Mouse (Mus musculus): ENCODE results near the gene Pros1. TPM values are rescaled to one million over a fixed set of nuclear protein-coding genes. Genes with fewer than 3 reads are reported as not detected.

The Pros1 gene
- total RNA-seq (2012; rRNA removed): 37.6 and 55.7 TPM in 2 replicates

- DNase-seq (ENCODE audit: low read depth, low spot score): no peak
- in situ Hi-C loops (cut with MboI; ENCODE audit: low sequenced_read_pairs in 2 of 2, unreplicated experiment in 2 of 2): no loop called here
- peak within 1 kb of the TSS; percentile 76 to 94 for H3K4me3 ChIP-seq (ENCODE audit: insufficient read depth in 1 of 2, low read depth in 1 of 2, low read length in 2 of 2, poor library complexity in 1 of 2, severe bottlenecking in 1 of 2)
- H3K9me3 ChIP-seq (ENCODE audit: control insufficient read depth, insufficient read depth, low read depth, low read length): no peaks in the 10 kb centered on the region
- H3K4me1 ChIP-seq (ENCODE audit: control insufficient read depth in 2 of 2, insufficient read depth in 2 of 2, low read length in 2 of 2, poor library complexity in 1 of 2): peaks cover 0 to 6% of the 10 kb centered on the region in 2 experiments; a peak in 1 of 4 replicates
- no peaks in the 10 kb centered on the region for H3K36me3 ChIP-seq (ENCODE audit: control insufficient read depth, insufficient read depth, low read length, poor library complexity, severe bottlenecking)
- peak within 1 kb of the TSS; percentile 84 for H3K9ac ChIP-seq (ENCODE audit: insufficient read depth, low read depth, low read length, poor library complexity, severe bottlenecking)
- no peak for TF ChIP-seq HCFC1 (IDR thresholded peaks at IDR 0.05; ENCODE audit: borderline replicate concordance, insufficient read depth, low read length)
- TF ChIP-seq ZNF384 (IDR thresholded peaks at IDR 0.05; ENCODE audit: low read depth, low read length): no peak
- no peak for TF ChIP-seq ZC3H11A (IDR thresholded peaks at IDR 0.05; ENCODE audit: borderline replicate concordance, low read depth, low read length)
- TF ChIP-seq MAFK (IDR thresholded peaks at IDR 0.05; ENCODE audit: insufficient read depth, low read depth, low read length): no peak
- no peak for TF ChIP-seq CHD2 (IDR thresholded peaks at IDR 0.05; ENCODE audit: low read depth, low read length)
- no peak within 1 kb of the TSS for H3K27ac ChIP-seq (ENCODE audit: insufficient read depth, low read depth, low read length, poor library complexity, severe bottlenecking)
Measured at GRCm38 (mm10) chr16:62854191-62855068, at the start of gene Pros1. Gene Pros1 (plus strand): TSS chr16:62854307.

GRCm38 (mm10) chr16:62804621-62805020, 49.5 kb upstream of the Pros1 start:
- H3K4me1 ChIP-seq (ENCODE audit: control insufficient read depth in 2 of 2, insufficient read depth in 2 of 2, low read length in 2 of 2, poor library complexity in 1 of 2): peaks cover 0 to 7% of the 10 kb centered on the region in 2 experiments; a peak in 1 of 4 replicates
- TF ChIP-seq HCFC1 (IDR thresholded peaks at IDR 0.05; ENCODE audit: borderline replicate concordance, insufficient read depth, low read length) (no peak), CHD2 (IDR thresholded peaks at IDR 0.05; ENCODE audit: low read depth, low read length) (no peak)
- H3K9ac ChIP-seq (ENCODE audit: insufficient read depth, low read depth, low read length, poor library complexity, severe bottlenecking): no peak overlapping the region
- in situ Hi-C loops (cut with MboI; ENCODE audit: low sequenced_read_pairs in 2 of 2, unreplicated experiment in 2 of 2): no loop called here
- no peak overlapping the region for H3K4me3 ChIP-seq (ENCODE audit: insufficient read depth in 1 of 2, low read depth in 1 of 2, low read length in 2 of 2, poor library complexity in 1 of 2, severe bottlenecking in 1 of 2)
- DNase-seq (ENCODE audit: low read depth, low spot score): no peak
- no peaks in the 10 kb centered on the region for H3K9me3 ChIP-seq (ENCODE audit: control insufficient read depth, insufficient read depth, low read depth, low read length)
- H3K27ac ChIP-seq (ENCODE audit: insufficient read depth, low read depth, low read length, poor library complexity, severe bottlenecking): no peak overlapping the region
- H3K36me3 ChIP-seq (ENCODE audit: control insufficient read depth, insufficient read depth, low read length, poor library complexity, severe bottlenecking): no peaks in the 10 kb centered on the region; the same call in 1 of the 2 replicates

DNA sequence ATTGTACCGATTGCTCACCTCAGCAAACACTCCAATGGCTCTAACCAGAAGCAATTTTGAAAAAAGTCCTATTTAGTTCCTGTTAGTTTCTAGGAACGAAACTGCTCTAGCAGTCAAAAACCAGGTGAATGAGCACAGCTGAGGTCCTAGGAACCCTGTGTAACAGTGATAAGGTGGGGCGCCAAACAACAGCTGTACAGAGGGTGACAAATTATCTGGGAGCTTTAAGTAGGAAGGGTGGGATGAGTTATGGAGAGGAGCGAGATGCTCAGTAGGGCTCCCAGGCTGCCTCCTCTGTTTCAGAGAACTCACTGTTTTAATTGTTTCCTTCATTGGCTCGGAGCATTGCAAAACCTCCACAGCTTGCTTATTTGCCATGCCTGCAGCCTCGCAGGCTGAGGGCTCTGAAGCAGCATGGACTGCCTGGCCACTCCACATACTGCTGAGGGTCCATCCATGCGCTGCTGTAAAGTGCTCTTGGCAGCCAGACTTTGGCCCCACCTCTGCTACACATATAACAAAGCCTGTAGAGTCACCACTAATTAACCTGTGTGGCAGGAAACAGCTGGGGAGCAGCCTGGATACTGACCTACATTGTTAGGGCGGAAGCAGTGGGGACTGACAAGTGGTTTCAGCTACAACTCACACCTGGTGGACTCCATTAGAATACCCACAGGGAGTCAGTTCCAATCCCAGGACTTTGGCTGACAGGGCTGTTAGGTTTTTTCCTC, 46.7 kb upstream of the Pros1 start:
- DNase-seq (ENCODE audit: low read depth, low spot score): no peak
- no peak overlapping the region for H3K9ac ChIP-seq (ENCODE audit: insufficient read depth, low read depth, low read length, poor library complexity, severe bottlenecking)
- in situ Hi-C loops (cut with MboI; ENCODE audit: low sequenced_read_pairs in 2 of 2, unreplicated experiment in 2 of 2): no loop called here
- H3K27ac ChIP-seq (ENCODE audit: insufficient read depth, low read depth, low read length, poor library complexity, severe bottlenecking): no peak overlapping the region
- H3K4me1 ChIP-seq (ENCODE audit: control insufficient read depth in 2 of 2, insufficient read depth in 2 of 2, low read length in 2 of 2, poor library complexity in 1 of 2): peaks cover 0 to 7% of the 10 kb centered on the region in 2 experiments; a peak in 1 of 4 replicates
- H3K4me3 ChIP-seq (ENCODE audit: insufficient read depth in 1 of 2, low read depth in 1 of 2, low read length in 2 of 2, poor library complexity in 1 of 2, severe bottlenecking in 1 of 2): no peak overlapping the region
- no peaks in the 10 kb centered on the region for H3K9me3 ChIP-seq (ENCODE audit: control insufficient read depth, insufficient read depth, low read depth, low read length)
- no peak for TF ChIP-seq ZNF384 (IDR thresholded peaks at IDR 0.05; ENCODE audit: low read depth, low read length)
- TF ChIP-seq HCFC1 (IDR thresholded peaks at IDR 0.05; ENCODE audit: borderline replicate concordance, insufficient read depth, low read length): no peak
- no peak for TF ChIP-seq CHD2 (IDR thresholded peaks at IDR 0.05; ENCODE audit: low read depth, low read length)
- TF ChIP-seq ZC3H11A (IDR thresholded peaks at IDR 0.05; ENCODE audit: borderline replicate concordance, low read depth, low read length): no peak
- no peak for TF ChIP-seq MAFK (IDR thresholded peaks at IDR 0.05; ENCODE audit: insufficient read depth, low read depth, low read length)
- no peaks in the 10 kb centered on the region; the same call in 1 of the 2 replicates for H3K36me3 ChIP-seq (ENCODE audit: control insufficient read depth, insufficient read depth, low read length, poor library complexity, severe bottlenecking)

DNA sequence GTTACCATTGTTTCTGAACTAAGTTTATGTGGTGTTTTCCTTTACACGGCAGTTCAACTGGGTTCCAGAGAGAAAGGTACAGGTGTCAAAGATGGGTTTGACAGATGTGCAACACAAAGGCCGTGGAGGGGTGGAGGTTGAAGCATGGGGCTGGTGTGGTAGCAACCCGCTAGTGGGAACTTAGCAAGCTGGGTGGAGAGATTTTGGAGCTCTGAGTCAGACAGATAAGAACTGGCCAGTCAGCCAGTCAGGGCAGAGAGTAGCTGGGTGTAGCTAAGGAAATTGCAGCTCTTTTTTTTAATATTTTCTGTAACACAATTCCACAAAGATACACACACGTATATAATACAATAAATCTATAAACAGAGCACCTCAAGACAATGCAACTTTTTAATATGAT, 43.3 kb upstream of the Pros1 start:
- in situ Hi-C loops (cut with MboI; ENCODE audit: low sequenced_read_pairs in 2 of 2, unreplicated experiment in 2 of 2): no loop called here
- Histone ChIP-seq H3K9me3 (ENCODE audit: control insufficient read depth, insufficient read depth, low read depth, low read length) (no peaks in the 10 kb centered on the region), H3K9ac (ENCODE audit: insufficient read depth, low read depth, low read length, poor library complexity, severe bottlenecking) (no peak overlapping the region), H3K36me3 (ENCODE audit: control insufficient read depth, insufficient read depth, low read length, poor library complexity, severe bottlenecking) (no peaks in the 10 kb centered on the region), H3K4me3 (ENCODE audit: insufficient read depth in 1 of 2, low read depth in 1 of 2, low read length in 2 of 2, poor library complexity in 1 of 2, severe bottlenecking in 1 of 2) (no peak overlapping the region), H3K4me1 (ENCODE audit: control insufficient read depth in 2 of 2, insufficient read depth in 2 of 2, low read length in 2 of 2, poor library complexity in 1 of 2) (peaks cover 0 to 5% of the 10 kb centered on the region in 2 experiments; a peak in 2 of 4 replicates), H3K27ac (ENCODE audit: insufficient read depth, low read depth, low read length, poor library complexity, severe bottlenecking) (no peak overlapping the region)
- TF ChIP-seq ZNF384 (IDR thresholded peaks at IDR 0.05; ENCODE audit: low read depth, low read length): no peak
- TF ChIP-seq MAFK (IDR thresholded peaks at IDR 0.05; ENCODE audit: insufficient read depth, low read depth, low read length): no peak
- TF ChIP-seq CHD2 (IDR thresholded peaks at IDR 0.05; ENCODE audit: low read depth, low read length): no peak
- TF ChIP-seq ZC3H11A (IDR thresholded peaks at IDR 0.05; ENCODE audit: borderline replicate concordance, low read depth, low read length): no peak
- no peak for TF ChIP-seq HCFC1 (IDR thresholded peaks at IDR 0.05; ENCODE audit: borderline replicate concordance, insufficient read depth, low read length)
- no peak for DNase-seq (ENCODE audit: low read depth, low spot score)
